Mouse (Mus musculus): ENCODE measurements around the gene Neu2.

Neu2 gene

DNA sequence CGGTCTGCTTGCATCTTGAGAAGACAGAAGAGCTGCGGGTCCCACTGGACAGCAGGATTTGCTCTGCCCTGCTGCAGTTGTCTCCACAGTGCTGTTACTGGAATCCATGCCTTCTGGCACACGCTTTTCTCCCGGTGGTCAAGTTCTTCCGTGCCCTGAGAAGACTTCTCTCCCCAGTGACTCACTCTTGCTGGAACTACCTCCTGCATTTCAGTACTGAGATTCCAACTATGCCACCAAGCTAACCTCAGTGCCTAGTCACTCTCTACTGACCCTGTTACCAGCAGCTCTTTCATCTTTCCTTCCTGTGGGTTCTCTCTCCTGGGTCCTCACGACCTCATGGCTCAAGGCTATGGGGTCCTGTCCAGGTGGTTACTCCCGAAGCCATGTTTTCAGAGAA, 133.3 kb downstream of the Neu2 start:
- no peak for TF ChIP-seq GATA4 (IDR thresholded peaks at IDR 0.05; ENCODE audit: insufficient replicate concordance, low read length)

- TF ChIP-seq GATA4 (IDR thresholded peaks at IDR 0.05; ENCODE audit: insufficient replicate concordance, low read length) = no peak
These were observed 135.4 kb downstream of the Neu2 start for GRCm38 (mm10) chr1:87645041-87645440.

DNA sequence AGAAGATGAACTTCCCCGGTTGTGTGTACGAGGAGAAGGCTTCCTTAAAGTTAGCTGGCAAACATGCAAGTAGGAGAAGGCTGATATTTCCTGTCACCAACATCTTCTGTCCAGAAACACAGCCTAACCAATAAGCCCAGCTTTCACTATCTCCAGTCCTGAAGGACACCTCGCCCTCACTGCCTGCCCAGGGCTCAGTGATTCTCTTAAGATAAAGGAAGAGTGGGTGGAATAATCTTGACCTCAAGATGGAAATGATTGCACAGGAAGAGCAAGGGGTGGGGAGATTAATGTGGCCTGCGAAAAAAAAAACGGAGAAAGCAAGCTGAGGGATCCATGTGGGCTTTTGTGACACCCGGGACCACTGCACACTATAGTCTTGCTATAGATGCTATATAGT, 136.1 kb downstream of the Neu2 start:
- TF ChIP-seq GATA4 (IDR thresholded peaks at IDR 0.05; ENCODE audit: insufficient replicate concordance, low read length) = no peak

All from liver, adult (tissue).